24 mouse cellular contexts compared by ENCODE assay signal in genomic region chr17:86589681-86590080, GRCm38 (mm10).
DNase-seq lines count a peak whose midpoint lies in the region; TF ChIP-seq lines count a peak whose summit lies in the region.
"Had no signal": no experiment of that assay in that cellular context is flagged by ENCODE, and none has a peak within 500 bp of the region (broad histone marks: within the 10 kb centered on the region; RNA-seq: fewer than 3 reads in every experiment).

No protein-coding gene starts in this region.

- H3K36me3 ChIP-seq in heart, adult 2 months (ENCODE audit: control insufficient read depth, insufficient read depth, low read length), result peaks cover 4% of the 10 kb centered on the region
- H3K36me3 ChIP-seq: embryonic facial prominence, embryonic 13.5 days; embryonic facial prominence, embryonic 15.5 days; forebrain, embryonic 10.5 days; forebrain, embryonic 12.5 days; G1E had no signal

- no peak overlapping the region for H3K4me3 ChIP-seq in gastrocnemius, adult 2 months
- no peak overlapping the region for H3K4me3 ChIP-seq in heart, adult 2 months
- no peak overlapping the region for H3K4me3 ChIP-seq in brown adipose tissue, adult 24 weeks (ENCODE audit: insufficient read depth, low read depth, low read length)
- H3K4me3 ChIP-seq: embryonic facial prominence, embryonic 13.5 days; embryonic facial prominence, embryonic 15.5 days; erythroblast, embryonic 14.5 days; forebrain, embryonic 10.5 days; forebrain, embryonic 12.5 days had no signal

- intact Hi-C loops in gastrocnemius, adult 2 months (cut with DNase I), result loop anchor here (5.0 kb wide), 1 partner anchor 52 kb away; no protein-coding TSS in a partner anchor
- intact Hi-C loops in heart, adult 2 months (cut with DNase I), result loop anchor here (2.0 to 5.0 kb wide), 7 partner anchors 33 to 213 kb away; partner anchors contain the start of gene Epas1

- TF ChIP-seq POLR2A in heart, adult 2 months (IDR thresholded peaks at IDR 0.05; ENCODE audit: insufficient read depth, low read depth, low read length), result no peak

- DNase-seq in gastrocnemius, adult 2 months, result no peak
- DNase-seq in gastrocnemius, postnatal 25 days, result no peak
- no peak for DNase-seq in heart, adult 2 months
- DNase-seq in heart, adult 8-10 months (ENCODE audit: low spot score), result no peak
- DNase-seq: adrenal gland, adult 8-10 months; adrenal gland, postnatal 14 days; adrenal gland, postnatal 36 days; B cell, adult 2 months; cerebellum, adult 11 months; cerebellum, adult 18-20 months; cerebellum, adult 8-10 months; cerebellum, adult 9-11 months; cerebellum, postnatal 14 days; cerebellum, postnatal 36 days; embryo, embryonic 11 days had no signal

- no peaks in the 10 kb centered on the region; the same call in 1 of the 2 replicates for H3K79me2 ChIP-seq in heart, adult 2 months (replicated peaks; ENCODE audit: control insufficient read depth, insufficient read depth, low read length)

- H3K9ac ChIP-seq in heart, adult 2 months (ENCODE audit: low read depth, low read length), result no peak overlapping the region
- H3K9ac ChIP-seq: embryonic facial prominence, embryonic 13.5 days; embryonic facial prominence, embryonic 15.5 days; forebrain, embryonic 12.5 days had no signal

- no peaks in the 10 kb centered on the region for H3K27me3 ChIP-seq in heart, adult 2 months (ENCODE audit: control insufficient read depth, insufficient read depth, low read length)
- H3K27me3 ChIP-seq: CH12.LX; embryonic facial prominence, embryonic 13.5 days; embryonic facial prominence, embryonic 15.5 days; forebrain, embryonic 12.5 days; Patski had no signal

- WGBS in heart, adult 2 months, result 84% methylated on average over 5 of the region's 5 CpGs

- peak overlapping the region; percentile 70; the same call in 1 of the 2 replicates for H3K27ac ChIP-seq in gastrocnemius, adult 2 months
- H3K27ac ChIP-seq in heart, adult 2 months, result peak overlapping the region; percentile 72; the same call in 1 of the 2 replicates
- peak overlapping the region; percentile 37 for H3K27ac ChIP-seq in brown adipose tissue, adult 24 weeks (replicated peaks; ENCODE audit: low read depth, low read length)
- H3K27ac ChIP-seq: embryonic facial prominence, embryonic 13.5 days; embryonic facial prominence, embryonic 15.5 days; forebrain, embryonic 10.5 days; forebrain, embryonic 12.5 days had no signal

- TF ChIP-seq EP300 in heart, adult 2 months (IDR thresholded peaks at IDR 0.05; ENCODE audit: insufficient read depth, low read depth, low read length), result no peak

- H3K4me1 ChIP-seq in heart, adult 2 months (ENCODE audit: control insufficient read depth, insufficient read depth, low read length), result peaks cover 22% of the 10 kb centered on the region
- H3K4me1 ChIP-seq in brown adipose tissue, adult 24 weeks (ENCODE audit: control insufficient read depth, insufficient read depth, insufficient read length, low read length), result peaks cover 30% of the 10 kb centered on the region
- H3K4me1 ChIP-seq: forebrain, embryonic 12.5 days had no signal

- no peak for TF ChIP-seq CTCF in gastrocnemius, adult 2 months (IDR thresholded peaks at IDR 0.05)
- no peak for TF ChIP-seq CTCF in heart, adult 2 months (IDR thresholded peaks at IDR 0.05)
